Mouse (Mus musculus): ENCODE measurements around the gene Nkd1.

- no peak for TF ChIP-seq CTCF (IDR thresholded peaks at IDR 0.05; ENCODE audit: borderline replicate concordance, control insufficient read depth, extremely low read depth, insufficient read depth, low read length, poor library complexity)
- no peak for TF ChIP-seq POLR2A (IDR thresholded peaks at IDR 0.05; ENCODE audit: control insufficient read depth, extremely low read depth, insufficient read depth, low read length, poor library complexity)
These were observed 99.8 kb downstream of the Nkd1 start for GRCm38 (mm10) chr8:88620931-88621330.
